Mouse (Mus musculus): ENCODE results near the gene Cep126.

Cep126 gene

DNA sequence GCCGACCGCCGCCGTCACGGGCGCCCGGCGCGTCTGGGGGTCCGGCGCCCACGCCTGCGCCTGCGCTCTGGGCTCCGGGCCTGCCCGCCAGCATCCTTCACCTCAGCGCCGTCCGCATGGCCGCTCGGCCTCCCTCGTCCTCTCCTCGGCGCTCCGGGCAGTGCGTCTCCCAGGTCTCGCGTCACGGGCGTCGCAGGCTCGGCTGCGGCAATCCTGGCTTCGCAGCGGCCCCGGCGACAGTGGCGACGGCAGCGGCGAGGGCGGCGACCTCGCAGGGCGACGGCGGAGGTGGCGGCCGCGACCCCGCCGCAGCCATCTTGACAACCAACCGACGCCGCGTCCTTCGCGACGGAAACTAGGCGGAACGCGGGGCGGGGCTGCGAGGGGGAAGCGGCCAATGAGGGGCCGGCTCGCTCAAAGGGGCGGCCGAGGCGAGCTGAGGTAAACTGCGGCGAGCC, at the start of gene Cep126:
Gene Cep126, minus strand, starts transcription at position 178 of the 458 bp plus-strand sequence.
- in situ Hi-C loops (cut with MboI; ENCODE audit: low sequenced_read_pairs): no loop called here

DNA sequence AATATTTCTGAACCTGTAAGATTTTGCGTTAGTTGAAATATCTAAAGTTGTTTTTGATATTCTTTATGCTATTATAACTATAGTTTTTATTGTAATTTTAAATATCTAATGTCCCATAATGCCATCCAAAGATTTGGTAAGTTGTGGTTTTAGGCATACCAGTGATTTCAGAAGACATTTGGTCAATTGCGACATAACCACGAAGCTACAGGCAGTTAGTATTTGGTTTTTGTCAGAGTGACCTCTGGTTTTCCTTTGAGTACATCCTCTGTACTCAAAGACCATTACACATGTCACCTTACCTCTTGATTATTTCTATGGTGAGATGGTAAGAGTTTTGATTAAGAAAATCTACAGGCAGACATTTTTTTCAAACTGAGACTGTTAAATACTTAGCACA, 45.5 kb upstream of the Cep126 start:
- in situ Hi-C loops (cut with MboI; ENCODE audit: low sequenced_read_pairs): no loop called here

DNA sequence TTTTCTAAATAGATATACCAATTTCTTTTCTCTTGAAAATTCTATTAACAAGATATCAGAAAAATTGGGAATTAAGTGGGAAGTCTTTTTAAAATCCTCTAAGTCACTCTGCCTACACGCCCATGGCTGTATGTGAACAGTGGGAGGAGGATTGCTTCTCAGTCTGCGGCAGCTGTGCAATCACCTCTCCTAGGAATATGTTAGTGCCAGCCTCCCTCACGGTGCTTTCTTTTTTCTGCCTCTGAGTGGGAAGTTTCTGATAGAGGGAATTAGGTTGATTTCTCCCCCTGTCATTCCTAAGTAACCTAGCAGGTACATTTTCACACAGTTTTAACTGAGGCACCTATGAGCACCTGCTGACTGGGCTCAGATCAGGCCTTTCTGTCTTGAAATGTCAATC, 43.0 kb upstream of the Cep126 start:
- in situ Hi-C loops (cut with MboI; ENCODE audit: low sequenced_read_pairs): no loop called here

GRCm38 (mm10) chr9:8157011-8157410, 22.9 kb upstream of the Cep126 start:
- in situ Hi-C loops (cut with MboI; ENCODE audit: low sequenced_read_pairs): no loop called here

DNA sequence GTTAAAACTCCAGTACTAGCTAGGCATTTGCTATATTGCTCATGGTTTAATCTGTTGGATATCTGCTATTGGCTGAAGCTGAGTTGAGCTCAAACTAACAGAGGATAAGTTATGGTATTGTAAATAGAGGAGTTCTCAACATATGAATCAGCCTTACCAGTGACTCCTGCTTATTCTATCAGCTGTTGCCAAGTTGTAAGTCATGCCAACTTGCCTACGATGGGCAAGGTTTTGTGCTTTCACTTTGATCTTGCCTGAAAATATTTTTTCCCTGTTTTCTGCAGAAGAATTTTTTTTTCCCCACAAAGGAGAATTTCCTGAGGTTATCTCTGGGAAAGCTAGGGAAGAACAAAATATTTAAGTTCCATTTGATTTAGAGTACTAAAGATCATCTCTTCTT, 5.4 kb upstream of the Cep126 start:
- in situ Hi-C loops (cut with MboI; ENCODE audit: low sequenced_read_pairs): no loop called here

DNA sequence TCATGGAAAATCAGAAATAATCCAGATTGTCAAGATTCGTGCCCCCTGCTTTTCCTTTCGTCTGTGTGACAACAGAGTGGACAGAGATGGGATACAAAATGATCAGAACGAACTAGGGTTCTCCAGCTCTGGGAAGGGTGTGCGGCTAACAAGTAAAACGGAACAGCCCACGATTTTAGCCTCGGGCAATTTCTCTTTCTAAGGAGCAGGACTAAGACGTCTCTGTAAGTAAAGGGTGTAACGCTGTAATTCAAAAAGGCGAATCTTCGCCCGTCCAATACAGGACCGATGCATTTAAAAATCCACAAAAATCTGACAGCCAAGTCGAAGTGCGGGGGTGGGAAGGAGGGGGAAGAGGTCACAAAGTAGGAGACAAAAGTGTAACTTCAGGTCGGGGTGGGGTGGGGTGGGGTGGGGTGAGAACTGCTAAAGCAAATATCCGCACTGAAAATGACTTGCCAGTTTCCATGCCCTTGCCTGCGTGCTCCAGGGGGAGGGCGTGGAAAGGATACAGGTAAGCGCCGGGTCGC, 443 bp downstream of the Cep126 start:
- in situ Hi-C loops (cut with MboI; ENCODE audit: low sequenced_read_pairs): no loop called here

GRCm38 (mm10) chr9:8123495-8123894, 10.6 kb downstream of the Cep126 start:
- in situ Hi-C loops (cut with MboI; ENCODE audit: low sequenced_read_pairs): no loop called here

- in situ Hi-C loops (cut with MboI; ENCODE audit: low sequenced_read_pairs): no loop called here
Observed at GRCm38 (mm10) chr9:8114516-8114915, 19.6 kb downstream of the Cep126 start.

GRCm38 (mm10) chr9:8103050-8103449, 31.0 kb downstream of the Cep126 start:
- in situ Hi-C loops (cut with MboI; ENCODE audit: low sequenced_read_pairs): no loop called here

DNA sequence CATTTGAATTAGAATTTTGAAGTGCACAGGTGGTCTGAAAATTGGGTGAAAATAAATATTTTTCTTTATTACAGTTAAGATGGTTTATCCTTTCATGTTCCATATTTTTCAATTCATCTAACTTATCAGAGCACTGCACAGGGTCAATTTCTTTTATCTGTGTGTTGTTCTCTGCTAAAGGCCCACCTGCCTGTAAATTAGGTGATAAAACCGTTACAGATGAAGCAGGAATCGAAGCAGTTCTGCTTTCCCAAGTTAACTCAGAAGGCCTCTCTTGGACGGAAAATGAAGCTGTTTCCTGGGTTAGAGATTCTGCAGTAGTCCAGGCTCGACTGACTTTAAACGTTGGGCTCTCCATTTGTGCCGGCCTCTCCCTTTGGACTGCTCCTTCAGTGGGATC, 33.1 kb downstream of the Cep126 start:
- in situ Hi-C loops (cut with MboI; ENCODE audit: low sequenced_read_pairs): no loop called here

DNA sequence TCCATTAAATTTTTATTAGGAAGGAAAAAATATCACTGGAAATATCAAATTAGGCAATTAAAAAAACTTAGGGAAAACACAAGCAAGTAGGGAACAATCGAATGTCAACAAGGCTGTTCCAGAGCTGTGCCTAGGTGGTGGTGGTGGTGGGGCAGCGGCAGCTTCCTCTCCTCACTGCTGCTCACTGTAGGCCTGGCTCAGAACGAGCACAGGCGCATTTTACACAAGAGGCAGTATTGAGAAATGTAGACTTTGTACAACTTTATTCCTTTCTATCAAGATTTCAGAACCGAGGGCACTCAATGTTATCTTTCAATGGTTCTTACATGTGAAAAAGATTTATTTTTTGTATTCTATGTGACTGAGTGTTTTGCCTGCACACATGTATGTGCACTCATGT, 55.2 kb downstream of the Cep126 start:
- in situ Hi-C loops (cut with MboI; ENCODE audit: low sequenced_read_pairs): no loop called here

- in situ Hi-C loops (cut with MboI; ENCODE audit: low sequenced_read_pairs): no loop called here
Observed at GRCm38 (mm10) chr9:8074345-8074744, 59.7 kb downstream of the Cep126 start.

- in situ Hi-C loops (cut with MboI; ENCODE audit: low sequenced_read_pairs): no loop called here
Observed at GRCm38 (mm10) chr9:8073203-8073755, 60.8 kb downstream of the Cep126 start.

GRCm38 (mm10) chr9:8059636-8060035, 74.5 kb downstream of the Cep126 start:
- in situ Hi-C loops (cut with MboI; ENCODE audit: low sequenced_read_pairs): no loop called here

DNA sequence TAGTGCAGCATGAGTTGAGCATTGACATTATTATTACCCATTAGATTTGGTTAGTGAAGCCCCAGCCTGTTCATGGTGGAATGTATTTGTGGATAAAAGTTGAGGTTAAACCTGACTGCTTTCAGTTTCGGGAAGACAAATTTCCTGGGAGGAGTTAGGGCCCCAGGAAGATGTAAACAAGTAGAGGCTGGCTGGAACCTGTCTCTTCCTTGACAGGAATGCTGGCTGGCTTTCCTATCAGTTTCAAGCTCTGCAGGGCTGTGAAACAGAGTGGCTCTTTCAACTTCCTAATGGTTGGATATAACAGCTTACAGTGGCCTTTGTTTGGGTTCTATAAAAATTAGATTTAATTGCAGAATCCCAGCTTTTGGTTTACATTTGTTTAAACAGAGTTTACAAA, 79.3 kb downstream of the Cep126 start:
- in situ Hi-C loops (cut with MboI; ENCODE audit: low sequenced_read_pairs): no loop called here

GRCm38 (mm10) chr9:8043044-8043387, 91.1 kb downstream of the Cep126 start:
- in situ Hi-C loops (cut with MboI; ENCODE audit: low sequenced_read_pairs): no loop called here

DNA sequence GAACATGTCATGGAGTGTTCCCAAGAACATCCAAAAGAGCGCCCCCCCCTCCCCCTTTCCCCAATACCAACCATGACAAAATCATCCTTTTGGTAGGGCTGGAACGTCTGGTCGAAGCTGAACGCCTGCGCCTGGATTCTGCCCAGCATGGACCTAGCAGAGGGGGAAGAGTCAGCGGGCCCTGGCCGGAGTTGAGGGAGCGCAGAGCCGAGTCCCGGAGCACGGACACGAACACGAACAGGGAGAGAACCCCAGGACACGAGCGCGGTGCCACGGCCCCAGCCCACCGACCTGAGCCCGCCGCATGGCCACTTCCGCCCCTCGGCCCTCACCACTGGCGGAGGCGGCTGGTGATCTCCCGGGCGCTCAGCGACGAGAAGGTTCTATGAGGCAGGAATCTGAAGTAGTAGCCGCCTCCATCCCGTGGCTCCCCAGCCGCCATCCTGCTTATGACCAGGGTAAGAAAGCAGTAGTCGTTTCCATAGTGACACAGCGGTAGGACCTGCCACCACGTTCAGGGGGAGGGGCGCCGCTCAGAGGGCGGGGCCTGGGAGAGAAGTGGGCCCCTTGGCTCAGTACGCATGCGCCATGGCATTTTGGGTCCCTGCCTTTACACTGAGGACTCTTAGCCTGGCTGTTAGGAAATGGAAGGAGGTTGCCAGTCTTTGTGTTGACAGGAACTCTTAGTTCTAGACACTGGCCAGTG, 91.6 kb downstream of the Cep126 start, which contains the start of gene Cfap300:
Gene Cfap300, minus strand, starts transcription at position 486 of the 706 bp plus-strand sequence.
- in situ Hi-C loops (cut with MboI; ENCODE audit: low sequenced_read_pairs): no loop called here

GRCm38 (mm10) chr9:8035546-8035945, 98.5 kb downstream of the Cep126 start:
- in situ Hi-C loops (cut with MboI; ENCODE audit: low sequenced_read_pairs): no loop called here

DNA sequence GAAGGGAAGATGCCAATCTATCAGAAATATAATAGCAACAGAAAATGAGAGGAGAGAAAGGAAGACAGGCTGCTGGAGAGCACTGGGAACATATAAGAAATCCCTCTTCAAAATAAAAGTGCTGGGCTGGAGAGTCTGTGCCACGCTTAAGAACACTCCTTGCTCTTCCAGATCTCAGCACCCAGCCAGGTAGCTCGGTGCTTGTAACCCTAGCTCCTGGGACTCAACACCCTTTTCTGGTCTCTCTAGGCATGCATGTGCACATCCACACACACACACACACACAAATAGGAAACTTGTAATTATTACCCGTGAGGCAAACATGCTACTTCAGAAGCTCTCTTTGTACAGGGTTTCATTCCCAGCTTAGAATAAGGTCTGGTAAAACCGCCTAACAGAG, 99.0 kb downstream of the Cep126 start:
- in situ Hi-C loops (cut with MboI; ENCODE audit: low sequenced_read_pairs): no loop called here

DNA sequence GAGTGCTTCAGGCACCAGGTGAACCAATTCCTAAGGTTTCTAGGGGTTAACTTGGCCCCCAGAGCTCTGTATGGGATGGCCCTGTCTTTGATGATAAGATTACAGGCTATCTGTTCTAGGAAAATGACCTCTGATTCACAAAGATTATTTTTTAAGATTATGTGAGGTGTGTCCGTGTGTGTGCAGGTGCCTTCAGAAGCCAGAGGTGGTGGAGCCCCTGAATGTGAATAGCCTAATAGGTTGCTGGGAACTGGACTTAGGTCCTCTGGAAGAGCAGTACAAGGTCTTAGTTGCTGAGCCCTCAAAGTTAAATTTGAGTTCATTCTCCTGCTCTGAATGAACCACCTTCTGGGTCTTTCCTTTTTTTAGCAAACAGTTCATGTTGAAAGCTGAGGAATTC, 100.0 kb downstream of the Cep126 start:
- in situ Hi-C loops (cut with MboI; ENCODE audit: low sequenced_read_pairs): no loop called here

DNA sequence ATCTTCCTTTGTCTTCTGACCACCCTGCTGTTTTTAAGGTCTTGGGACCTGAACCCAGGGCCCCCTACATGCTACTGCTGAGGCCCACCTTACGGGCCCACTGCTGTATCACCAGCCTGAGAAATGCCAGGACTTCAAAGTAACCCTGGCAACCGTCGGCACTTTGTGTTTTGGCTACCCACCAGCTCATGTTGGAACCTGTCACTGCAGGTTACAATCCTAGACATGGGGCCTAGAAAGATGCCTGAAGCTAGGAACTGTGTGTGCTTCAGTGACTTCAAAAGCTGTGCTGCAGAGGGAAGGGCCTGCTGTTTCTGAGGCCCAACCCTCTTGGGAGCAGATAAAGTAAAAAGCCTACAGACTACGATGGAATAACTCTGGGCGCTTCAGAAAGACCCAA, 101.2 kb downstream of the Cep126 start:
- in situ Hi-C loops (cut with MboI; ENCODE audit: low sequenced_read_pairs): no loop called here

Data from CH12F3 (cell line).